Mouse (Mus musculus): ENCODE results near the gene Cxcr2. TPM values are rescaled to one million over a fixed set of nuclear protein-coding genes. Genes with fewer than 3 reads are reported as not detected.
A peak's percentile ranks its signal among the peaks of the same experiment; 100 is the strongest.

Cxcr2 gene
- polyA plus RNA-seq, 1 experiment from 2014 or later: 0.07 TPM

- Histone ChIP-seq H3K4me2 (ENCODE audit: low read depth, low read length) (no peak overlapping the region), H3K9ac (replicated peaks; ENCODE audit: low read depth, low read length) (no peak overlapping the region), H3K27ac (ENCODE audit: low read depth, low read length) (no peak overlapping the region), H3K4me1 (ENCODE audit: control insufficient read depth, insufficient read depth, low read length) (no peaks in the 10 kb centered on the region), H3K36me3 (ENCODE audit: control insufficient read depth, insufficient read depth, low read length) (no peaks in the 10 kb centered on the region), H3K4me3 (ENCODE audit: low read depth, low read length) (no peak overlapping the region), H3K27me3 (ENCODE audit: control insufficient read depth, insufficient read depth, low read length) (no peaks in the 10 kb centered on the region), H3K9me3 (ENCODE audit: control insufficient read depth, low read length) (no peaks in the 10 kb centered on the region)
- WGBS: 95% methylated on average over 6 of the region's 6 CpGs
- no peak for ATAC-seq (ENCODE audit: low read depth)
Observed at GRCm38 (mm10) chr1:74117876-74118275, 35.9 kb upstream of the Cxcr2 start.

GRCm38 (mm10) chr1:74119115-74119514 lies 34.7 kb upstream of the Cxcr2 start:
- Histone ChIP-seq H3K27me3 (ENCODE audit: control insufficient read depth, insufficient read depth, low read length) (peaks cover 5% of the 10 kb centered on the region; the same call in 1 of the 2 replicates), H3K4me3 (ENCODE audit: low read depth, low read length) (no peak overlapping the region), H3K9me3 (ENCODE audit: control insufficient read depth, low read length) (no peaks in the 10 kb centered on the region), H3K9ac (replicated peaks; ENCODE audit: low read depth, low read length) (no peak overlapping the region), H3K27ac (ENCODE audit: low read depth, low read length) (no peak overlapping the region), H3K4me2 (ENCODE audit: low read depth, low read length) (no peak overlapping the region), H3K36me3 (ENCODE audit: control insufficient read depth, insufficient read depth, low read length) (no peaks in the 10 kb centered on the region), H3K4me1 (ENCODE audit: control insufficient read depth, insufficient read depth, low read length) (peaks cover 1% of the 10 kb centered on the region; the same call in 1 of the 2 replicates)
- WGBS: 46% methylated on average over 1 of the region's 1 CpGs
- ATAC-seq (ENCODE audit: low read depth): peak; percentile 21; the same call in 1 of the 2 replicates

- no peak overlapping the region for H3K4me3 ChIP-seq (ENCODE audit: low read depth, low read length)
- peaks cover 10% of the 10 kb centered on the region; the same call in 1 of the 2 replicates for H3K4me1 ChIP-seq (ENCODE audit: control insufficient read depth, insufficient read depth, low read length)
- no peak overlapping the region for H3K27ac ChIP-seq (ENCODE audit: low read depth, low read length)
- no peak overlapping the region for H3K9ac ChIP-seq (replicated peaks; ENCODE audit: low read depth, low read length)
- WGBS: 88% methylated on average over 7 of the region's 7 CpGs
- no peak for ATAC-seq (ENCODE audit: low read depth)
- no peaks in the 10 kb centered on the region for H3K9me3 ChIP-seq (ENCODE audit: control insufficient read depth, low read length)
- H3K36me3 ChIP-seq (ENCODE audit: control insufficient read depth, insufficient read depth, low read length): no peaks in the 10 kb centered on the region
- peaks cover 7% of the 10 kb centered on the region; the same call in 1 of the 2 replicates for H3K27me3 ChIP-seq (ENCODE audit: control insufficient read depth, insufficient read depth, low read length)
- H3K4me2 ChIP-seq (ENCODE audit: low read depth, low read length): no peak overlapping the region
Observed at GRCm38 (mm10) chr1:74121138-74121537, 32.7 kb upstream of the Cxcr2 start.

- H3K9ac ChIP-seq (replicated peaks; ENCODE audit: low read depth, low read length): no peak overlapping the region
- H3K27ac ChIP-seq (ENCODE audit: low read depth, low read length): no peak overlapping the region
- H3K4me3 ChIP-seq (ENCODE audit: low read depth, low read length): no peak overlapping the region
- H3K36me3 ChIP-seq (ENCODE audit: control insufficient read depth, insufficient read depth, low read length): no peaks in the 10 kb centered on the region
- H3K4me1 ChIP-seq (ENCODE audit: control insufficient read depth, insufficient read depth, low read length): peaks cover 10% of the 10 kb centered on the region; the same call in 1 of the 2 replicates
- peaks cover 7% of the 10 kb centered on the region; the same call in 1 of the 2 replicates for H3K27me3 ChIP-seq (ENCODE audit: control insufficient read depth, insufficient read depth, low read length)
- H3K4me2 ChIP-seq (ENCODE audit: low read depth, low read length): 0 out of 2 replicates have a peak overlapping the region, but pooled peaks have one; percentile 1
- WGBS: 38% methylated on average over 9 of the region's 9 CpGs
- ATAC-seq (ENCODE audit: low read depth): peak; percentile 45; the same call in 1 of the 2 replicates
- no peaks in the 10 kb centered on the region for H3K9me3 ChIP-seq (ENCODE audit: control insufficient read depth, low read length)
Observed at GRCm38 (mm10) chr1:74121821-74122576, 31.8 kb upstream of the Cxcr2 start.

GRCm38 (mm10) chr1:74123215-74123614 lies 30.6 kb upstream of the Cxcr2 start:
- Histone ChIP-seq H3K27me3 (ENCODE audit: control insufficient read depth, insufficient read depth, low read length) (peaks cover 7% of the 10 kb centered on the region; the same call in 1 of the 2 replicates), H3K9me3 (ENCODE audit: control insufficient read depth, low read length) (no peaks in the 10 kb centered on the region), H3K27ac (ENCODE audit: low read depth, low read length) (no peak overlapping the region), H3K4me3 (ENCODE audit: low read depth, low read length) (no peak overlapping the region), H3K4me1 (ENCODE audit: control insufficient read depth, insufficient read depth, low read length) (peaks cover 10% of the 10 kb centered on the region; the same call in 1 of the 2 replicates), H3K4me2 (ENCODE audit: low read depth, low read length) (peak overlapping the region; percentile 29; the same call in 1 of the 2 replicates), H3K9ac (replicated peaks; ENCODE audit: low read depth, low read length) (no peak overlapping the region), H3K36me3 (ENCODE audit: control insufficient read depth, insufficient read depth, low read length) (no peaks in the 10 kb centered on the region)
- ATAC-seq (ENCODE audit: low read depth): no peak
- WGBS: 55% methylated on average over 8 of the region's 8 CpGs

GRCm38 (mm10) chr1:74124021-74124981 lies 29.5 kb upstream of the Cxcr2 start, which contains the start of gene Tns1:
Tns1 (minus strand) TSS chr1:74124449.
- Histone ChIP-seq H3K9me3 (ENCODE audit: control insufficient read depth, low read length) (no peaks in the 10 kb centered on the region), H3K4me1 (ENCODE audit: control insufficient read depth, insufficient read depth, low read length) (peaks cover 10% of the 10 kb centered on the region; the same call in 1 of the 2 replicates), H3K36me3 (ENCODE audit: control insufficient read depth, insufficient read depth, low read length) (no peaks in the 10 kb centered on the region), H3K27ac (ENCODE audit: low read depth, low read length) (no peak within 1 kb of the TSS), H3K4me3 (ENCODE audit: low read depth, low read length) (peak within 1 kb of the TSS; percentile 43), H3K9ac (replicated peaks; ENCODE audit: low read depth, low read length) (peak within 1 kb of the TSS; percentile 55), H3K27me3 (ENCODE audit: control insufficient read depth, insufficient read depth, low read length) (peaks cover 7% of the 10 kb centered on the region; the same call in 1 of the 2 replicates), H3K4me2 (ENCODE audit: low read depth, low read length) (peak within 1 kb of the TSS; percentile 81)
- 2% methylated on average over 66 of the region's 84 CpGs for WGBS
- ATAC-seq (ENCODE audit: low read depth): peak; percentile 60; the same call in 1 of the 2 replicates

GRCm38 (mm10) chr1:74124991-74125552 lies 28.7 kb upstream of the Cxcr2 start, which contains the start of gene Rufy4:
Rufy4 (plus strand) TSS chr1:74125541.
- under 1% methylated on average over 12 of the region's 12 CpGs for WGBS
- Histone ChIP-seq H3K36me3 (ENCODE audit: control insufficient read depth, insufficient read depth, low read length) (no peaks in the 10 kb centered on the region), H3K4me2 (ENCODE audit: low read depth, low read length) (peak within 1 kb of the TSS; percentile 81), H3K27me3 (ENCODE audit: control insufficient read depth, insufficient read depth, low read length) (peaks cover 7% of the 10 kb centered on the region; the same call in 1 of the 2 replicates), H3K4me3 (ENCODE audit: low read depth, low read length) (peak within 1 kb of the TSS; percentile 43), H3K27ac (ENCODE audit: low read depth, low read length) (no peak within 1 kb of the TSS), H3K9ac (replicated peaks; ENCODE audit: low read depth, low read length) (peak within 1 kb of the TSS; percentile 55), H3K4me1 (ENCODE audit: control insufficient read depth, insufficient read depth, low read length) (peaks cover 10% of the 10 kb centered on the region; the same call in 1 of the 2 replicates), H3K9me3 (ENCODE audit: control insufficient read depth, low read length) (no peaks in the 10 kb centered on the region)
- peak; percentile 60 for ATAC-seq (ENCODE audit: low read depth)

GRCm38 (mm10) chr1:74130883-74131659 lies 22.7 kb upstream of the Cxcr2 start:
- Histone ChIP-seq H3K9me3 (ENCODE audit: control insufficient read depth, low read length) (no peaks in the 10 kb centered on the region), H3K4me1 (ENCODE audit: control insufficient read depth, insufficient read depth, low read length) (no peaks in the 10 kb centered on the region), H3K36me3 (ENCODE audit: control insufficient read depth, insufficient read depth, low read length) (no peaks in the 10 kb centered on the region), H3K4me2 (ENCODE audit: low read depth, low read length) (no peak overlapping the region), H3K4me3 (ENCODE audit: low read depth, low read length) (no peak overlapping the region), H3K27ac (ENCODE audit: low read depth, low read length) (no peak overlapping the region), H3K27me3 (ENCODE audit: control insufficient read depth, insufficient read depth, low read length) (no peaks in the 10 kb centered on the region), H3K9ac (replicated peaks; ENCODE audit: low read depth, low read length) (no peak overlapping the region)
- WGBS: 88% methylated on average over 8 of the region's 8 CpGs
- ATAC-seq (ENCODE audit: low read depth): no peak

Measured in neural tube, embryonic 14.5 days (tissue).